Mouse (Mus musculus) G1E-ER4 (cell line): ENCODE results near the gene Il1a. TPM values are rescaled to one million over a fixed set of nuclear protein-coding genes. Genes with fewer than 3 reads are reported as not detected.

ENCODE experiments used
- GATA1 ChIP-seq: IDR thresholded peaks from one replicate; pipeline ENCODE4 v1.8.0; 2012; ENCODE audit warnings: low read length, inconsistent platforms
- polyA plus RNA-seq: library from polyadenylated mRNA; stranded (reverse); fragments of >175 nt; gene quantifications from 2 replicates; pipeline ENCODE4 v1.2.3, GENCODE M21; 2012

Gene Il1a
- polyA plus RNA-seq, 1 experiment: not detected

DNA sequence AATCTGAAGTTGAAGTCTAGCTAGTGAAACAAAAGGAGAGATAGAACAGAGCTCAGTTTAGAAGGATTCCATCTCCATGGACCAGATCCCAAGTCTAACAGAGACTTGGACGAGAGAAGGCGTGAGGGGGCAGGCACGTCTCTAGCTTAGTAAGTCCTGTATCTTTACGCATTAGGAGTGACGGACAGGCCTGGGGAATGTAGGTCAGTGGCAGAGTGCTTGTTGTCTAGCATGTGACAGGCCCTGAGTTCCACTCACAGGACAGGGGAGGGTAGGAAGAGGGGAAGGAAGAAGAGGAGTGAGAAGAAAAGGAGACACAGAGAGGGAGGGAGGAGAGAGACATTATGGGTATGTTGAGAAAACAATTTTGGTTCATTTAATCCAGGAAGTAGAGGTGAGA, 14.7 kb downstream of the Il1a start:
- TF ChIP-seq GATA1: no peak

DNA sequence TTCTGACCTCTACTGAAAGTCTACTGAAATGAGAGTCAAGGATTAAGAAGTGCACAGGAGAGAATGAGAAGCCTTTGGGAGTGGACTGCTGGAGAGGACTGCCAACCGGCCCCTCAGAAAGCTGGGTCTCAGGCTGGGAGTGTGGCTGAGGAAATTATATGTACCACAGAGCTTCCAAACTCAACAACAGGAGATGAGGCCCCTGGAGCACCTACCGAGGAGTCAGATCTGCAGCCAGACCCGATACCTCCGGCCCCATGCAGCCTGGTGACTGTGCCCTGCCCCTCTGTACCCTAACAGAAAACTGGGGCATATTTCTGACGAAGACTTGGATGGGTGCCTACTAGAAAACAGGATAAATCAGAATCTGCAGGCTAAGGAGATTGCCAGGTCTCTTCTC, 35.9 kb downstream of the Il1a start:
- TF ChIP-seq GATA1: no peak

DNA sequence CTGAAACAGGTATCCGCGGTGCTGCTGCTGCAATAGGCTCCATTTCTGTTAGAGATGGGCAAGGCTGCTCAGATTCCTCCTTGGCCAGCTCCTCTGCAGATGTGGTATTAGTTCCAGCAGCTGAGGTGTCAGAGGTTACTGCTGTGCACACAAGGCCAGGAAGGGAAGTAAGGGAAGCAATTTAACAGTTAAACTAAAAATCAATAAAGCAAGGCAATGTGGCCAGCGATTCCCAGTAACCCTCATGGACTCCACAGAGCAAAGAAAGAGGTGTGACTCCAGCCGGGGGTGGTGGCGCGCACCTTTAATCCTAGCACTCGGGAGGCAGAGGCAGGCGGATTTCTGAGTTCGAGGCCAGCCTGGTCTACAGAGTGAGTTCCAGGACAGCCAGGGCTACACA, 39.2 kb downstream of the Il1a start:
- no peak for TF ChIP-seq GATA1

DNA sequence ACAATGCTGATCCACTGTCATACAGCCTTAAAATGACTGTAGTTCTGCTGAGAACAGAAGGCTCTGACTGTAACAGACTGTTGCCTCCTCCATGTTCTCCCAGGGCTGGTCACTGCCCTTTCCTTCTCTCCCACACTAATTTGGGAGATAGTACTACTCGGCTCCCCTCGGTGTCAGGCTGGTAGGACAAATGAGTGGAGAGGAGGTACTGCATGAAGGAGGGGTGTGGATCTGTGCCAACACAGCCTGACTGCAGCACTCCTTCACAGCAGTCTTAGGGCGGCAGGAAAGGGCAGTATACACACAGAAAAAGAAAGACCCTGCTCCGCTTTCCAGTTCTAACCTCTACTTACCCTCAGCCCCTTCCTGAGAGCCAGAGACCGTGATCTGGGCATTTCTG, 39.8 kb downstream of the Il1a start:
- no peak for TF ChIP-seq GATA1

DNA sequence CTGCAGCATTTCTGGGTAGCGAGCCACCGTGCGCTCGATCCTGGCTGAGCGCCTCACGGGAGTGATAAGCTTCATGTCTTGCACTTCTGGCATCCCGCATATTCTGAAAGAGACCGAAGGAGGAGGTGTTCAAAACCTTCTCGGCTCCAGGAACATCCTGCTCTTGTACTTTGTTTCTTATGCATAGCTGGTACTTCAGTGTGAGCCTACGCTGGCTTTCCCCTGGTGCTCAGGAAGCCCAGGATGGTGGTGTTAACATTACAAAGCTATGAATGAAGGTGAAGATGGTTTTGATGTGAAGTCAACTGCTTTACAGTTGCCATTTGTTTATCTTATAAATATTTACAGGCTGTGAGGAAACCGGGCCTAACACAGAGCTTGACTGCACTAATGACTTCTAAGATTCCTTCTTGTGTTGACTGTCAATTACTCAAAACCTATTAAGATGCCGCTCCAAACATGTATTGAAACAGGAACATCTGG, 40.6 kb downstream of the Il1a start:
- TF ChIP-seq GATA1: no peak

DNA sequence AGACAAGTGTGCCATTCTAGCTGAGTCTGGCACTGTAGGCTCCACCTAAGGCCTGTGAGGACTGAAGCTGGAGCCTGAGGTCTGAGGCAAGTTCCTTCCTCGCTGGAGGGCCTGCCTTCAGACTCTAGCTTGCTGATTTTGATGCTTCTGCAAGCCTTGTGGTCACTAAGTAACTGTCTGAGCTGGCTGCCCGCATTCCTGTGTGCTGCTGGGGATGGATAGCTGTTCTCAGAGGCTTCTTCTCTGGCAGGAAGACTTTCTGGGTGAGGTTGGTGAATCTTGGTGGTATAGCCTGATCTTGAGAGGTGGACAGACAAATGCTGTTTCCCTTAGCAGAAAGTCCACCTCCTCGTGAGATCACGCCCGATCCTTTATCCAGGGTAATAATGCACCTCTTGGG, 42.0 kb downstream of the Il1a start:
- no peak for TF ChIP-seq GATA1

DNA sequence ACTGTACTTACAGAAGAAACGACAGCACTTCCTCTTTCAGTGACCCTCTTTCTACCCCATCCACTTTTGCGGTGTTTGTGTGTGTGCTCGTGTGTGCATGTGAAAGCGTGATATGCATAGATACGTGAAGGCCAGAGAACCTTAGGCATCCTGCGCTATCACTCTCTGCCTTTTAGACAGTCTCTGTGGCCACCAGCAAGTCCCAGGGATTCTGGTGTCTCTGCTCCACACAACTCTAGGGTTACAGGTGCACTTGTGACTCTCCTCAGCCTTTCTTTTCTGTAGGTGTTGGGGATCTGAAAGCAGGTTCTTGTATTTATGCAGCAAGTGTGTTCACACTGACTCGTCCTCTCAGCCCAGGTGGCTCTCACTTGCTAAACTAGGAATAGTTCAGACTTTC, 44.5 kb downstream of the Il1a start:
- no peak for TF ChIP-seq GATA1

DNA sequence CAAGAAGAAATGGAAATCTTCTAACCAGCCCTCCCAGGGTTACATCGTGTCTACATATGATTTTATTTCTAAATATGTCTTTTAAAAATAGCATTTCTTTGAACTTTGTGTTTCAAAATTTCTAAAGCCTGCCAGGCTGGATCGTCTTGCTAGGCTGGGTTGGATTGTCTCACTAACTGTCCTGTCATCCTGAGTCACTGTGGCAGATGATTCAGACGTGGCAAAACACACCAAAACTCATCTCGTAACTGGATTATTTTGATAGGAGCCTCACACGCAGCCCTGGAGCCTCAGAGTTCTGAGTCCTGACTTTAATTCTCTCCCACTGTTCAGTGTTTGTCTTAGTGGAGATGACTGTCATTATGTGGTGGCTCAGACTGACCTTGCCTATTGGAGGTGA, 46.7 kb downstream of the Il1a start:
- no peak for TF ChIP-seq GATA1

DNA sequence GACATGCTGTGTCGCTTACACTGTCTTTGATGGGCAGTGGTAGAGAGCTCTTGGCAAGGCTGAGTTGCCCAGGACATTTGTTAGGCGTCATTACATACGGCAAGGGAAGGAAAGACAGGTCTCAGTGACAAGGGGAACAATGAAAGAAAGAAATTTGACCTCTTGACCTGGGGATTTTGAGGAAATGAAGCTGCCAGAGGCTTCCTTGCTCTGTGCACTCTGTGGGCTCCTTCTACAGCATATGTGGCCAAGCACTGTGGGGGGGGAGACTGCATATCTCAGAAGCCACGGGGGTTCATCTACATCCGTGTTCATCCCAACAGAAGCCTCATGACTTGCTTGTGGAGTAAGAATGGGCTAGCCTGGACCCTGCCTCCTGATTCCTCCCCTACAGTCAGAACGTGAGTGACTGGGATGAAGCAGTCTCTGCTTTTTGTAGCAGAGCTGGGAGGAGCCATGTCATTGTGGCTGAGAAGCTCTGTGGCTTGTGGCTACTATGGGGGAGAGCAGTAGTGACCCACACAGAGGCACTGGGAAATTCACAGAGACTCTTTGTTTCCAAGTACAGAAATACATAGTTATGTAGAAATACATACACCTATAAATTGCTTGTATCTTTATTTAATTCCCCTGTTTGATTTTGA, 48.5 kb downstream of the Il1a start:
- no peak for TF ChIP-seq GATA1

DNA sequence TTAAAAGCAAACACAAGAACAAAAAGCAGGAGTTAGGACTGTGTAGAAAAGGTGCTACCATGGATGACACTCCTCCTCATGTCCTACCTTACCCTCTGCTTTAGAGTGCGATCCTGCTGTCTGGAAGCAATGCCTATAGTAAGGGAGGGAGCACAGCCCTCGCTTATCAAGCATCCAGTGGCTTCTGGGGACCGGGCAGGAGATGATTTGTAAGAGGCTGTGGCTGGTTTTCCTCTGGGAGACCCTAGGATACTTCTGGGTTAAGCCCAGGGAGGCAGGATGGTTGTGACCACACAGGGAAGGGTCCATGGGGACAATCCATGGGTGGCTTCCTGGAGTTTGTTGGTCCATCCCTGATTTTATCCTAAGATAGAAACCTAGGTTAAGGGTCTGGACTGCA, 49.1 kb downstream of the Il1a start:
- TF ChIP-seq GATA1: no peak

DNA sequence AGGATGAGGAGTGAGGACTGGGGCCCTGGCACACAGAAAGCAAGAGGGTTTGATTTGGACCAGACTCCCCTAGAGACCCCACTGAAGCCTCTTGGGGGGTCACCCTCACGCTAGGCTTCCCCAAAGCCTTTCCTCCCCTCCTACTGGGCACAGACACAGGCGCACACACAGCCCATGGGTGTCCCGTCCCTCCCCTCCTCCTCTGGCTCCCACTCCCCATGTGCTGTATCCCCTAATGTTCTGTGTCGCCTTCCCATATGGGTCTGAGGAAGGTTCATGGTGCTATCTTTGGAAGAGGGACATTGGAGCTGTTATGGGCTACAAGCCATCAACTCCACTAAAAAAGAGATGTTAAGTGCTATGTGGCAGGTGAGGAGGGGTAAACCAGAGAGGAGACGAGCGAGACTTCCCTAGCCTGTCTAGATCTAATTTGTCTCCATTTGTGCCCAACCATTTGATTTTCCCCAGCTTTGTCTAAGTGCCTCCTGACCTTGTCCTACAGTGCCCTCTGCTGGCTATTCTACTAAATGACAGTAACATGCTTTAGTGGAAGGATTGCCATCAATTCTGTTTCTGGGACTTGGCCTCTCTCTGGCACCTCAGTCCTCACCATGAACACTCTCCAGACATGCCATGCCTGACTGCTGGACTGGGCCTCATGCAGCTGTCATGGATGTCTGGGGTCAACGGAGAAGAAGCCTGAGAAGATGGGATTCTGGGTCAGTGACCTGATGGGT, 51.1 kb downstream of the Il1a start:
- TF ChIP-seq GATA1: no peak

DNA sequence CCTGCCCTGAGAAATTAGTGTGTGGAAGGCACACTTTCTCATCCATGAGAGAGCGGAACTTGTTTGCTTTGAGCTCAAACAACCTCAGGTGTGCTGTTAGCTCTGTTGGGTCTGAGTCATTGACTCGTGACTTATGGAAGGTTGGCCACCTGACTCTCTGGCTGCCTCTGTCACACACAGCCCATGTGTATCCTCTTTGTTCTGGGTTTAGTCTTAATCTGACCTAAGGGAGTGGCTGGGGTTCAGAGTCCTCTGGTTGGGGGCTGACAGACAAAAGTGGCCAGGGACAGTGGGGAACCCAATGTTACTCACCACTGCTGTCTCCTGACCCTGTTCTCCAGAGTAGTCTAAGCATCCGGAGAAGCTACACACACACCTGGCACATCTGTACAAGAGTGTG, 51.7 kb downstream of the Il1a start:
- no peak for TF ChIP-seq GATA1

DNA sequence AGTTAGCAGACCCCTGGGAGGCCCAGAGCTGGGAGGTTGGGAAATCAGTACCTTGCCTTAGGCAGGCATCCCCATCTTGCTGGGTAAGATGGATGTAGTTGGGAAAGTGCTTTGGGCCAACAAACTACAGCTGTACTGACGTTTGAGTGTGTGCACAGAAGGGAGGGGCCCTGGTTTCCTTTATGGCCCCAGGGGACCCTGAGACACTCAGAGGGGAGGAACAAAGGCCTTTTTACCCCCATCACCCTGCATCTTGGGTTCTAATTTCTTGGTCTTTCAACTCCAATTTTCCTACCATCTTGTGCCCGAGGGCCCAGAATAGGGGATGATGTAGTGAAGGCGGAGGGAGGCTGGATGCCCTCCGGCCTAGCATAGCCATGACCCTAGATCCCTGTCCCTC, 53.8 kb downstream of the Il1a start:
- TF ChIP-seq GATA1: no peak

DNA sequence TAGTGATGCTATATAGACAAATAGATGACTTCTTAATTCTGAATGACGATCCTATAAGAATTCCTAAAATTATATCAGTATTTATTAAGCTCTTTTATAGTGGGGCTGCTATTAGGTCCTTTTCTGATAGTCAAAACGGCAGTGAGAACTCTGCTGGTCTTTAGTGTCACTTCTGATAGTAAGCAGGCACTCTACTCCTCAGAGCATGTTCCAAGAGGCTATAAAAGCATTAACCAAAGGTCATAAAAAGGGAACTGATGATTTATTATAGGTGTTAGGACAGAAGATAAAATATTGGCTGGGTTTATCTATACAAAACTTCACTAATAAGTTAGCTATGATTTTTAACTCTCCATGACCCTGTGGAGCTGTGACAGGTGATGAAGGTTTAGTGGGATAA, 55.7 kb downstream of the Il1a start:
- no peak for TF ChIP-seq GATA1

DNA sequence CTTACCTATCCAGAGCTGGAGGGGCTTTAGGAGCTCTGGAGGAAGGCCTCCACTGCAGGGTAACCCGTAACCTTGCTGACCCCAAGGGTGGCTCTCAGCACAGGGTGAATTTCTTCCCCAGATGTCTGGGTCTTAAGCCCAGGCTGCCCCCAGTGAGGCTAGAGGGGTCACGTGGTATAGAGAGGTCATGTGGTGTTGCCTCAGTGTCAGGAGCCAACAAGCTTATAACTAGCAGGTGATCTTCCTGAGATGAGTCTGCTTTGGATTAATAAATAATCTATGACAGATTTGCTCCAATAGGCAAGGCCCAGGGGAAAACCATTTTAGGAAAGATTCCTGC, 56.2 kb downstream of the Il1a start:
- no peak for TF ChIP-seq GATA1

DNA sequence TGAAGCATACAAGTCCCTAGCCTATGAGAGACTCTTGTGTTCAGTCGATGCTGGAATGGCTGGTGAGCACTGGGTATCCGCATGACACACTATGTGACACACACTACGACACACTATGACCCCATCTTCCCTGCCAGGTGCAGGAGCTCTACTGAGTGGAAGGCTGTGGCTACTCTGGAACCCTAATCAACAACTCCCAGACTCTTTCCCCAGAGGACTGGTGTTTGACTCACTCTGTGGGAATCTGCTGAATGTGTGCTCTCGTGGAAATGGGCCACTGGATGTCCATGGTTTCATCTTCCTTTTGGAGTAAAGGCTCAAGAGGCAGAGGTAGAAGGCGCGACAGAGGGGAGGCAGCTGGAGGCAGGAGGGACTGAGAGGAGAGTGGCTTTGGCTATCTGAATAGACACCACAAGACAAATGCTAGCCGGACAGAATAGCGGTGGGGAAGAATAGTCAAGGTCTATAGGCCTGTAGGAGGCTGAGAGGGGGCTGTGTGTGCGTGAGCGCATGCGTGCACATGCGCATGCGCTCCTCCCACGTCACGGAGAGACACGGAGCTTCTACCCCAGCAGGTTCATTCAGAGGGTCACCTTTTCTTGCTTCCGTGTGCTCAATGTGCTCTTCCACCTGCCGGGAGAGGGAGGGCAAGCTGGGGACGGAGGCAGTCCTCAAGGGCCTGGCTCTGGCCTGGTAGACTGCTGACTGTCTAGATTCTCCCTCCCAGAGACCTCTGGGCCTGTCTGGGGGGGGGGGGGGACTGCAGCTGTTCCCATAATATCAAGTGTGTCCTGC, 56.7 kb downstream of the Il1a start:
- no peak for TF ChIP-seq GATA1

Other genes with a start within 250 kb of the Il1a start
- gene Ttl, start 244.0 kb downstream of the Il1a start, polyA plus RNA-seq: not detected in 2 replicates
- 25.8 and 27.1 TPM in 2 replicates for gene Polr1b, start 209.0 kb downstream of the Il1a start, polyA plus RNA-seq
- gene Chchd5, start 180.3 kb downstream of the Il1a start, polyA plus RNA-seq: 2.6 and 44.6 TPM in 2 replicates
- gene Slc20a1, start 111.2 kb downstream of the Il1a start, polyA plus RNA-seq: 51.8 and 57.4 TPM in 2 replicates
- gene Ckap2l, start 12.8 kb downstream of the Il1a start, polyA plus RNA-seq: 39.1 and 55.6 TPM in 2 replicates
- 0.04 and 0.11 TPM in 2 replicates for gene Il1b, start 61.2 kb upstream of the Il1a start, polyA plus RNA-seq
- gene F830045P16Rik, start 226.6 kb upstream of the Il1a start, polyA plus RNA-seq: not detected in 2 replicates